Mouse (Mus musculus) limb, embryonic 14.5 days (tissue): ENCODE measurements at regions not wholly inside any gene's neighbourhood (a gene's known extent, or its start where the extent isn't known, plus 50 kb on each side); places are given as distances from the start of the nearest gene placed in this dataset.

Experiments used
- ATAC-seq: fragments of 200-750 bp; cut with Nextera tagmentation; 2 replicates; pipeline ENCODE4 v1.8.0; 2017; ENCODE audit warnings: low read depth, moderate number of reproducible peaks, moderate TSS enrichment; ENCODE audit not compliant: low FRiP score
- DNase-seq: peaks from one replicate; pipeline ENCODE4 v3.0.0-alpha.2; 2015; ENCODE audit warnings: low spot score
- H3K27ac ChIP-seq: fragments of 300-500 bp; sonication (generic); replicated peaks from 2 replicates; pipeline ENCODE4 v1.5.1; 2014; ENCODE audit warnings: low read depth, mild to moderate bottlenecking, low read length, moderate library complexity, mixed read lengths
- H3K27me3 ChIP-seq: fragments of 300-500 bp; sonication (generic); 2 replicates; pipeline ENCODE4 v1.6.1; 2014; ENCODE audit warnings: low read length, mixed read lengths; ENCODE audit not compliant: control insufficient read depth, insufficient read depth
- H3K36me3 ChIP-seq: fragments of 300-500 bp; sonication (generic); 2 replicates; pipeline ENCODE4 v1.6.1; 2014; ENCODE audit warnings: mild to moderate bottlenecking, low read length, moderate library complexity, mixed read lengths; ENCODE audit not compliant: control insufficient read depth, insufficient read depth
- H3K4me1 ChIP-seq: fragments of 300-500 bp; sonication (generic); 2 replicates; pipeline ENCODE4 v1.6.1; 2014; ENCODE audit warnings: antibody characterized with exemption, low read length, mixed read lengths; ENCODE audit not compliant: control insufficient read depth, insufficient read depth
- H3K4me2 ChIP-seq: fragments of 300-500 bp; sonication (generic); replicated peaks from 2 replicates; pipeline ENCODE4 v1.6.1; 2014; ENCODE audit warnings: low read depth, mild to moderate bottlenecking, low read length, moderate library complexity; ENCODE audit not compliant: severe bottlenecking
- H3K4me3 ChIP-seq: fragments of 300-500 bp; sonication (generic); replicated peaks from 2 replicates; pipeline ENCODE4 v1.5.1; 2014; ENCODE audit warnings: low read length
- H3K9ac ChIP-seq: fragments of 300-500 bp; sonication (generic); 2 replicates; pipeline ENCODE4 v1.6.1; 2014; ENCODE audit warnings: mild to moderate bottlenecking, low read depth, low read length, moderate library complexity; ENCODE audit not compliant: severe bottlenecking
- H3K9me3 ChIP-seq: fragments of 300-500 bp; sonication (generic); 2 replicates; pipeline ENCODE4 v1.6.1; 2016; ENCODE audit warnings: low read length; ENCODE audit not compliant: control insufficient read depth
- POLR2A ChIP-seq: fragments of 200-500 bp; IDR thresholded peaks from 2 replicates; pipeline ENCODE4 v1.8.0; 2012; ENCODE audit warnings: inconsistent platforms, mild to moderate bottlenecking, moderate library complexity, borderline replicate concordance; ENCODE audit not compliant: insufficient read depth, insufficient read length; ENCODE audit errors: extremely low read depth
- WGBS: fragments of 180-500 bp; shearing (Covaris S2); extraction: QIAGEN DNeasy Blood & Tissue Kit; methylation state at CpG from one replicate; pipeline ENCODE4 v1.1.7; 2014; 5-methylcytosine and 5-hydroxymethylcytosine counted together

DNA sequence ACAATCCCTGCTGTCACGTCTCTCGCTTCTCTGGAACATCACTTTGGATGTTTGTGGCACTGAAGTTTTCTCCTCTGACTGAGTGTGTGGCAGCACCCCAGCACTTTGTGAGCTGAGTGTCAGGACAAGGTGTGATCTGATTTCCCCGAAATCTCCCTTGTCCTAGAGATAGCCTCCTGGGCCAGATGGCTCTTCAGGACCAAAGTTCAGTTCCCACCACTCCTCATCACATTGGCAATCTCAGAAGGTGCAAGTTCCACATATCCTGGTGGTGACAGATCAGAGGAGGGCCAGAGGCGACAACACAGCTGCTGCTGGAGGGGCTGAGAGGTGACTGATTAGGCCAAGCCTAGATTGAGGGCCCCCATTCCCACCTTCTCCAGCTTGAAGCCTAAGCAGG lies 193.2 kb upstream of the Fermt1 start:
- H3K9me3 ChIP-seq, result no peaks in the 10 kb centered on the region
- no peak overlapping the region for H3K4me3 ChIP-seq
- no peak overlapping the region for H3K4me2 ChIP-seq
- H3K27ac ChIP-seq, result no peak overlapping the region
- no peak for TF ChIP-seq POLR2A
- peaks cover 7% of the 10 kb centered on the region; the same call in 1 of the 2 replicates for H3K4me1 ChIP-seq
- H3K9ac ChIP-seq, result no peak overlapping the region
- no peaks in the 10 kb centered on the region for H3K27me3 ChIP-seq
- H3K36me3 ChIP-seq, result no peaks in the 10 kb centered on the region
- ATAC-seq, result no peak
- DNase-seq, result no peak
- WGBS, result 59% methylated on average over 4 of the region's 4 CpGs

DNA sequence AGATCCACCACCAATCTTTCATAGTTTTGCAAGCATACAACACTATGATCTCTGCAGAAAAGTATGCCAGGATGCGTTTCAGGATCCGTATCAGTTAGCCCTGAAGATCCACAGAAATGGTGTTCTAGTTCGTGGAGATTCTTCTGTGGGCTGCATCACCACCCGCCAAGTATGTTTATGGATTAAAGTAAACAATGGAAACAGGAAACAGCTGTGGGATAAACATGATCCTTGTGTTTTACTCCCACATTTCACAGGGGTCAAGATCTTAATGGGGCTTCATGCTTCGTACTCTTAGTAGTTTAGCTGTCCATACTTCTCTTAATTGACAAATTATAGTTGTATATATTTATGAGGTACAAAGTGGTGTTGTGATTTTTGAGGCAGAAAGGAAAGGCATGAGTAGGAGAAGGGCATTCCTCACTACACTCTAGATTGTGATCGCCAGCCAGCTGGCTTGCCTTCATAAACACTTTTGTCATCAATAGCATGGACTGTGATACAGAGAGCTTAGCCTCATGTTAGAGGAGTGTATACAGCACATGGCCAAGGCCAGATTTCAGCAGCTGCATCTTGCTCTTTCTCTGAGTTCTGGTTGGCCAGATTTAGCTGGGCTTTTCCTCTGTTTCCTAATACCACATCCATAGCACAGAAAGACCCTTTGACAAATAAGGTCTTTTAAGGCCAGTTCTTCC lies 195.8 kb upstream of the Fermt1 start:
- no peak overlapping the region for H3K9ac ChIP-seq
- no peaks in the 10 kb centered on the region for H3K36me3 ChIP-seq
- no peak overlapping the region for H3K4me3 ChIP-seq
- no peak overlapping the region for H3K27ac ChIP-seq
- H3K27me3 ChIP-seq, result no peaks in the 10 kb centered on the region
- no peak overlapping the region for H3K4me2 ChIP-seq
- DNase-seq (no peak), ATAC-seq (no peak)
- TF ChIP-seq POLR2A, result no peak
- peaks cover 6% of the 10 kb centered on the region; the same call in 1 of the 2 replicates for H3K4me1 ChIP-seq
- WGBS, result 67% methylated on average over 6 of the region's 6 CpGs
- no peaks in the 10 kb centered on the region for H3K9me3 ChIP-seq

DNA sequence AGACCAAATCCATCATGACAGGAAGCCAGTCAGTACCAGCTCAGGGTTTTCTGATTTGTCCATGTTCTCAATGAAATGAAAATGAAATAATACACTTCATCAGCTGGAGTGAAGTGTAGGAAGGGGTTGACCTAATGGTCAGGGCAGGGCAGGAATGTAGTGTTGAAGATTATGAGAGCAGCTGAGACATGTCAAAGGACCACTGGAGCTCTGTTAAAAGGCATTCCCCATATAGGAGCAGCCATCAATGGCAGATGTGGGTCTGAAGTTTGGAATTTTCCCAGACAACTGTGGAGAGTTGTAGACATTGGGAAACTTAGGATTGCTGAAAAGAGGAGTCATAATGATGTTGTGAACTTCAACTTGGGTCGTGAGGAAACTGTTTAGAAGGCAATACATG lies 206.8 kb upstream of the Fermt1 start:
- Histone ChIP-seq H3K9me3 (no peaks in the 10 kb centered on the region), H3K27ac (no peak overlapping the region), H3K4me2 (no peak overlapping the region), H3K9ac (no peak overlapping the region), H3K4me1 (no peaks in the 10 kb centered on the region), H3K36me3 (no peaks in the 10 kb centered on the region), H3K27me3 (no peaks in the 10 kb centered on the region), H3K4me3 (no peak overlapping the region)
- WGBS, result 71% methylated on average over 1 of the region's 1 CpGs
- ATAC-seq (no peak), DNase-seq (no peak)
- TF ChIP-seq POLR2A, result no peak

DNA sequence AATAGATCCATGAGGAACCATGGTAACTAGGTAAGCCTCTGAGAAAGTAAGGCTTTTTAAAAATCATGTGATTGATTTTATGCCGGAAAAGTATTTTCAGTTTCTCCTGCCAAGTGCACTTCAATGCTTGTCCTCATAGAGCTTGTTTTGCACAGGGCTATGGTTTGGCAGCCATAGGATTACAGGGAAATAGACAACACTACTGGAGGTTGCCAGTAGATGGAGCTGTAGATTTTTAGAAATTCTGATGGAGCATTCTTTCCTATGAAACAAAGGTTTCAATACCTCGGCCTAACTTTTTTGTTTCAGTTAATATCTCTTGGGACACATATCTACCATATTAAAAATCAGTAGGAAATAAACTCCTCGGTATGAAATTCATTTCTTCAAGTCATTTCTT lies 210.8 kb upstream of the Fermt1 start:
- no peak for TF ChIP-seq POLR2A
- no peaks in the 10 kb centered on the region for H3K4me1 ChIP-seq
- ATAC-seq (no peak), DNase-seq (peak; percentile 54)
- no peak overlapping the region for H3K27ac ChIP-seq
- 37% methylated on average over 3 of the region's 3 CpGs for WGBS
- H3K9me3 ChIP-seq, result no peaks in the 10 kb centered on the region
- H3K36me3 ChIP-seq, result no peaks in the 10 kb centered on the region
- no peak overlapping the region for H3K9ac ChIP-seq
- no peak overlapping the region for H3K4me2 ChIP-seq
- H3K4me3 ChIP-seq, result no peak overlapping the region
- H3K27me3 ChIP-seq, result no peaks in the 10 kb centered on the region

DNA sequence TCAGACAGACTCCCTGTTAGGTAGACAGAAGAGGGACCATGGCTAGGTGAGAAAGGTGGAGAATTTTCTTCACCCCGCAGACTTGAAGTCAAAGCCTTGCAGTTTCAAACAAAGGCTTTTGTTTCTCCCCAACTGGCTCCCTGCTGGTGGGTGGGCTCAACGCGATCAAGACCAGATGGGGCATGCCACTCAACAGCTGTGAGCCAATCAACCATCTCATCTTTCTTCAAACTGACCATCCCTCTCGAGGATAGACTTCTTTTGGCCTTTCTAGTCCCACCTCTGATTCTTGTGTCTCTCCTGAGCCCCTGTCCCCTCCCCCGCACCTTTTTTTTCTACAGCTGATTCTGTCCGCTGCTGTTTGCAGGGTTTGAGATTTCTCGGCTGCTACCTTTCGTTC lies 212.5 kb upstream of the Fermt1 start:
- DNase-seq (no peak), ATAC-seq (no peak)
- H3K9me3 ChIP-seq, result no peaks in the 10 kb centered on the region
- no peak overlapping the region for H3K4me2 ChIP-seq
- H3K36me3 ChIP-seq, result no peaks in the 10 kb centered on the region
- H3K9ac ChIP-seq, result no peak overlapping the region
- no peak for TF ChIP-seq POLR2A
- H3K27me3 ChIP-seq, result no peaks in the 10 kb centered on the region
- no peak overlapping the region for H3K27ac ChIP-seq
- H3K4me1 ChIP-seq, result no peaks in the 10 kb centered on the region
- no peak overlapping the region for H3K4me3 ChIP-seq
- 50% methylated on average over 8 of the region's 8 CpGs for WGBS
